15 mouse cellular contexts compared by ENCODE assay signal in the genomic region with DNA sequence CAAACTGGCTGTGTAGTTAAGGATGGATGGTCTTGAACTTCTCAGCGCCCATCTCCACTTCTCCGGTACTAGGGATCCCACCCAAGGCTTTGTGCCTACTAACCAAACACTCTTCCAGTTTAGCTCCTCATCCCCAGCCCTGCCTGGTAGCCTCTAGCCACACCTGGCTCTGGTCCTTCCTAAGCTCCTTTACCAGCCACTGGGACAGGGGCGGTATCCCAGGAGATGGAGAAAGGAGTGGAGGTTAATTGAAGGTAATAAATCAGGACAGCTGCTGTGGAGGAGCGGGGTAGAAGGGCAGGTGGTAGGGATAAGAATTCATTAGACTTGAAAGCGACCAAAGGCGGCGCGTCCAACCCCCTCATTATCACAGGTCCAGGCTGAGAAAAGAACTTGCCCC. TPM values are rescaled to one million over a fixed set of nuclear protein-coding genes. Genes with fewer than 3 reads are reported as not detected.
A peak's percentile ranks its signal among the peaks of the same experiment; 100 is the strongest.
DNase-seq lines count a peak whose midpoint lies in the region; ATAC-seq and TF ChIP-seq lines count a peak whose summit lies in the region.
"Had no signal": no experiment of that assay in that cellular context is flagged by ENCODE, and none has a peak within 500 bp of the region (broad histone marks: within the 10 kb centered on the region; RNA-seq: fewer than 3 reads in every experiment).

No protein-coding gene starts in this region.

- H3K27me3 ChIP-seq in forebrain, postnatal 0 days (ENCODE audit: insufficient read depth, low read length), result peaks cover 48% of the 10 kb centered on the region
- peaks cover 54% of the 10 kb centered on the region for H3K27me3 ChIP-seq in forebrain, embryonic 16.5 days (replicated peaks; ENCODE audit: control insufficient read depth, insufficient read depth, low read length)
- H3K27me3 ChIP-seq in kidney, embryonic 15.5 days, result peaks cover 76% of the 10 kb centered on the region
- H3K27me3 ChIP-seq in kidney, adult 2 months (replicated peaks; ENCODE audit: control insufficient read depth, insufficient read depth, low read length), result peaks cover 5% of the 10 kb centered on the region; the same call in 1 of the 2 replicates
- peaks cover 88% of the 10 kb centered on the region for H3K27me3 ChIP-seq in limb, embryonic 12.5 days

- TF ChIP-seq CTCF in forebrain, postnatal 0 days (IDR thresholded peaks at IDR 0.05; ENCODE audit: low read depth), result no peak
- TF ChIP-seq CTCF in kidney, adult 2 months (conservative IDR thresholded peaks at IDR 0.05; ENCODE audit: insufficient read depth, insufficient read length, low read depth, low read length), result no peak

- 9% methylated on average over 8 of the region's 8 CpGs for WGBS in forebrain, postnatal 0 days
- WGBS in forebrain, embryonic 16.5 days, result 4% methylated on average over 8 of the region's 8 CpGs
- WGBS in kidney, embryonic 15.5 days, result 7% methylated on average over 8 of the region's 8 CpGs
- 44% methylated on average over 8 of the region's 8 CpGs for WGBS in kidney, adult 2 months
- WGBS in limb, embryonic 12.5 days, result 1% methylated on average over 8 of the region's 8 CpGs

- H3K27ac ChIP-seq in forebrain, postnatal 0 days (ENCODE audit: low read depth, low read length), result no peak overlapping the region
- H3K27ac ChIP-seq in forebrain, embryonic 16.5 days (ENCODE audit: low read length), result no peak overlapping the region
- peak overlapping the region; percentile 63; the same call in 1 of the 2 replicates for H3K27ac ChIP-seq in kidney, embryonic 15.5 days
- H3K27ac ChIP-seq in kidney, adult 2 months (ENCODE audit: insufficient read depth, low read depth, low read length), result no peak overlapping the region
- no peak overlapping the region for H3K27ac ChIP-seq in limb, embryonic 12.5 days
- H3K27ac ChIP-seq: macrophage had no signal

- no peaks in the 10 kb centered on the region for H3K36me3 ChIP-seq in forebrain, postnatal 0 days (ENCODE audit: insufficient read depth)
- no peaks in the 10 kb centered on the region for H3K36me3 ChIP-seq in forebrain, embryonic 16.5 days (ENCODE audit: control insufficient read depth, insufficient read depth)
- no peaks in the 10 kb centered on the region for H3K36me3 ChIP-seq in kidney, embryonic 15.5 days
- H3K36me3 ChIP-seq in kidney, adult 2 months (ENCODE audit: control insufficient read depth, insufficient read depth, low read length), result no peaks in the 10 kb centered on the region
- H3K36me3 ChIP-seq in limb, embryonic 12.5 days, result no peaks in the 10 kb centered on the region

- no peak for ATAC-seq in forebrain, postnatal 0 days
- no peak for ATAC-seq in forebrain, embryonic 16.5 days
- ATAC-seq in kidney, embryonic 15.5 days (replicated peaks; ENCODE audit: low FRiP score), result peak; percentile 15; the same call in 1 of the 2 replicates
- no peak for ATAC-seq in limb, embryonic 12.5 days (ENCODE audit: insufficient number of reproducible peaks, insufficient read depth, low FRiP score, low TSS enrichment, low read depth)

- no peak overlapping the region for H3K4me3 ChIP-seq in forebrain, postnatal 0 days (ENCODE audit: low read depth, low read length)
- H3K4me3 ChIP-seq in forebrain, embryonic 16.5 days (replicated peaks; ENCODE audit: low read length), result no peak overlapping the region
- H3K4me3 ChIP-seq in kidney, embryonic 15.5 days (replicated peaks), result no peak overlapping the region
- no peak overlapping the region for H3K4me3 ChIP-seq in kidney, adult 2 months (ENCODE audit: insufficient read depth, low read depth, low read length)
- H3K4me3 ChIP-seq in limb, embryonic 12.5 days (replicated peaks), result peak overlapping the region; percentile 56; the same call in 1 of the 2 replicates

- H3K9ac ChIP-seq in forebrain, postnatal 0 days, result no peak overlapping the region
- no peak overlapping the region for H3K9ac ChIP-seq in forebrain, embryonic 16.5 days (replicated peaks; ENCODE audit: low read depth, low read length)
- no peak overlapping the region for H3K9ac ChIP-seq in kidney, embryonic 15.5 days
- no peak overlapping the region for H3K9ac ChIP-seq in limb, embryonic 12.5 days (replicated peaks)

- peaks cover 6% of the 10 kb centered on the region; the same call in 1 of the 2 replicates for H3K4me1 ChIP-seq in forebrain, postnatal 0 days (ENCODE audit: insufficient read depth)
- peaks cover 22% of the 10 kb centered on the region for H3K4me1 ChIP-seq in forebrain, embryonic 16.5 days (replicated peaks; ENCODE audit: control insufficient read depth, insufficient read depth, low read length)
- peaks cover 70% of the 10 kb centered on the region for H3K4me1 ChIP-seq in kidney, embryonic 15.5 days
- no peaks in the 10 kb centered on the region for H3K4me1 ChIP-seq in kidney, adult 2 months (ENCODE audit: control insufficient read depth, insufficient read depth, low read length)
- peaks cover 55% of the 10 kb centered on the region for H3K4me1 ChIP-seq in limb, embryonic 12.5 days (replicated peaks)

- DNase-seq in forebrain, postnatal 0 days, result no peak
- no peak for DNase-seq in kidney, adult 2 months
- peak; percentile 21 for DNase-seq in R1 (ENCODE audit: low read depth, low spot score)
- no peak for DNase-seq in adrenal gland, postnatal 10 days
- DNase-seq in left cerebral cortex, adult 8-10 months (ENCODE audit: low spot score in 2 of 2), result no peak
- DNase-seq: cerebellum, adult 9-10 months; right cerebral cortex, postnatal 25 days had no signal

- no peak for TF ChIP-seq POLR2A in kidney, adult 2 months (IDR thresholded peaks at IDR 0.05; ENCODE audit: low read depth, low read length)

- no peaks in the 10 kb centered on the region for H3K9me3 ChIP-seq in forebrain, postnatal 0 days (ENCODE audit: low read length)
- no peaks in the 10 kb centered on the region for H3K9me3 ChIP-seq in forebrain, embryonic 16.5 days (ENCODE audit: control insufficient read depth, low read length)
- H3K9me3 ChIP-seq in kidney, embryonic 15.5 days (replicated peaks), result no peaks in the 10 kb centered on the region
- no peaks in the 10 kb centered on the region for H3K9me3 ChIP-seq in limb, embryonic 12.5 days

- peak overlapping the region; percentile 94; the same call in 1 of the 2 replicates for H3K4me2 ChIP-seq in forebrain, postnatal 0 days (ENCODE audit: low read depth)
- no peak overlapping the region for H3K4me2 ChIP-seq in forebrain, embryonic 16.5 days (ENCODE audit: low read length)
- peak overlapping the region; percentile 95 for H3K4me2 ChIP-seq in kidney, embryonic 15.5 days
- H3K4me2 ChIP-seq in limb, embryonic 12.5 days, result peak overlapping the region; percentile 95; the same call in 1 of the 2 replicates

RNA-seq across cellular contexts. Expression of a gene that starts 2.2 kb away (rescaled TPM):
- 0.31 TPM in 1 of 2 replicates, not detected in the other for total RNA-seq in forebrain, postnatal 0 days (2014; rRNA removed)
- not detected in 2 replicates for polyA plus RNA-seq in forebrain, postnatal 0 days (2015; fragmentation: Nextera tagmentation; extraction: Ambion mirVana)
- polyA plus RNA-seq in forebrain, embryonic 16.5 days (2015; fragmentation: Nextera tagmentation; extraction: Ambion mirVana), result 0.11 TPM in 1 of 2 replicates, not detected in the other
- 0.83 and 1.4 TPM in 2 replicates for polyA plus RNA-seq in kidney, embryonic 15.5 days (2015; fragmentation: Nextera tagmentation; extraction: Ambion mirVana)
- polyA plus RNA-seq in kidney, adult 2 months (2012; rRNA removed), result 2.0 TPM in 2 replicates
- 1.1 and 1.2 TPM in 2 replicates for polyA plus RNA-seq in limb, embryonic 12.5 days (2016; fragmentation: Nextera tagmentation; extraction: Ambion mirVana)
- total RNA-seq in adrenal gland, postnatal 10 days (2021), result 1 to 10 TPM in 1 of 2 experiments, not detected in 1; 3.0 TPM
- total RNA-seq in left cerebral cortex, adult 8-10 months (2022), result under 1 TPM in 1 of 4 experiments, not detected in 3; 0.19 TPM
- polyA plus RNA-seq: erythroblast, embryonic 14.5 days; macrophage; neural tube, embryonic 14.5 days; stomach, embryonic 16.5 days had no signal

RNA-seq across cellular contexts. Expression of a gene that starts 19.4 kb away (rescaled TPM):
- not detected in 2 replicates for total RNA-seq in forebrain, postnatal 0 days (2014; rRNA removed)
- not detected in 2 replicates for polyA plus RNA-seq in forebrain, postnatal 0 days (2015; fragmentation: Nextera tagmentation; extraction: Ambion mirVana)
- not detected in 2 replicates for polyA plus RNA-seq in forebrain, embryonic 16.5 days (2015; fragmentation: Nextera tagmentation; extraction: Ambion mirVana)
- polyA plus RNA-seq in kidney, embryonic 15.5 days (2015; fragmentation: Nextera tagmentation; extraction: Ambion mirVana), result not detected in 2 replicates
- polyA plus RNA-seq in kidney, adult 2 months (2012; rRNA removed), result not detected in 2 replicates
- not detected in 2 replicates for polyA plus RNA-seq in limb, embryonic 12.5 days (2016; fragmentation: Nextera tagmentation; extraction: Ambion mirVana)
- total RNA-seq in adrenal gland, postnatal 10 days (2021), result not detected
- total RNA-seq in left cerebral cortex, adult 8-10 months (2022), result not detected
- total RNA-seq: left cerebral cortex, postnatal 36 days had no signal
- polyA plus RNA-seq: erythroblast, embryonic 14.5 days; macrophage; neural tube, embryonic 14.5 days; stomach, embryonic 16.5 days had no signal

RNA-seq across cellular contexts. Expression of a gene that starts 22.2 kb away (rescaled TPM):
- 32.8 and 35.5 TPM in 2 replicates for total RNA-seq in forebrain, postnatal 0 days (2014; rRNA removed)
- polyA plus RNA-seq in forebrain, postnatal 0 days (2015; fragmentation: Nextera tagmentation; extraction: Ambion mirVana), result 25.1 and 31.0 TPM in 2 replicates
- 12.7 and 14.5 TPM in 2 replicates for polyA plus RNA-seq in forebrain, embryonic 16.5 days (2015; fragmentation: Nextera tagmentation; extraction: Ambion mirVana)
- 32.8 and 33.8 TPM in 2 replicates for polyA plus RNA-seq in kidney, embryonic 15.5 days (2015; fragmentation: Nextera tagmentation; extraction: Ambion mirVana)
- 67.8 and 92.4 TPM in 2 replicates for polyA plus RNA-seq in kidney, adult 2 months (2012; rRNA removed)
- polyA plus RNA-seq in limb, embryonic 12.5 days (2016; fragmentation: Nextera tagmentation; extraction: Ambion mirVana), result 11.2 and 11.6 TPM in 2 replicates
- total RNA-seq in adrenal gland, postnatal 10 days (2021), result 10 to 100 TPM; 93.3 to 96.3 TPM
- total RNA-seq in left cerebral cortex, adult 8-10 months (2022), result 100 to 1,000 TPM; 194 to 239 (median 216) TPM
